Mouse (Mus musculus) adrenal gland, postnatal 0 days (tissue): ENCODE data around the gene Morc2a. TPM values are rescaled to one million over a fixed set of nuclear protein-coding genes. Genes with fewer than 3 reads are reported as not detected.

Experiments
- polyA plus RNA-seq: library from polyadenylated mRNA; unstranded; fragments of >200 nt; fragmentation: Nextera tagmentation; extraction: Ambion mirVana; gene quantifications from 2 replicates; pipeline ENCODE4 v1.2.1, GENCODE M21; 2015

Morc2a gene
- 10.3 and 14.6 TPM in 2 replicates for polyA plus RNA-seq

GRCm38 (mm10) chr11:3648964-3649841 is at the start of gene Morc2a:
Gene Morc2a, plus strand, starts transcription at chr11:3649191.

Other genes with a start within 250 kb of the Morc2a start
- 25.5 and 33.7 TPM in 2 replicates for gene Limk2, start 240.0 kb upstream of the Morc2a start, polyA plus RNA-seq
- gene Rnf185, start 196.8 kb upstream of the Morc2a start, polyA plus RNA-seq = 21.0 and 29.7 TPM in 2 replicates
- 0.15 and 0.82 TPM in 2 replicates for gene Pla2g3, start 160.9 kb upstream of the Morc2a start, polyA plus RNA-seq
- 0.61 and 1.6 TPM in 2 replicates for gene Inpp5j, start 144.4 kb upstream of the Morc2a start, polyA plus RNA-seq
- 132 and 246 TPM in 2 replicates for gene Selenom, start 134.5 kb upstream of the Morc2a start, polyA plus RNA-seq
- gene Smtn, start 108.6 kb upstream of the Morc2a start, polyA plus RNA-seq = 26.7 and 30.4 TPM in 2 replicates
- 1.2 and 3.2 TPM in 2 replicates for gene Osbp2, start 214.7 kb downstream of the Morc2a start, polyA plus RNA-seq
- 0.13 and 0.15 TPM in 2 replicates for gene 4921536K21Rik, start 245.9 kb downstream of the Morc2a start, polyA plus RNA-seq
- gene Dusp18, start 246.0 kb downstream of the Morc2a start, polyA plus RNA-seq = 4.4 and 4.7 TPM in 2 replicates